Mouse (Mus musculus): ENCODE data around the gene Lrrc75a. TPM values are rescaled to one million over a fixed set of nuclear protein-coding genes. Genes with fewer than 3 reads are reported as not detected.
"Not testable (repeated sequence)": the region's sequence is repeated elsewhere in the genome, so short reads cannot be mapped to it uniquely, and the experiment has no call there.

The Lrrc75a gene
- polyA plus RNA-seq, 1 experiment: not detected

DNA sequence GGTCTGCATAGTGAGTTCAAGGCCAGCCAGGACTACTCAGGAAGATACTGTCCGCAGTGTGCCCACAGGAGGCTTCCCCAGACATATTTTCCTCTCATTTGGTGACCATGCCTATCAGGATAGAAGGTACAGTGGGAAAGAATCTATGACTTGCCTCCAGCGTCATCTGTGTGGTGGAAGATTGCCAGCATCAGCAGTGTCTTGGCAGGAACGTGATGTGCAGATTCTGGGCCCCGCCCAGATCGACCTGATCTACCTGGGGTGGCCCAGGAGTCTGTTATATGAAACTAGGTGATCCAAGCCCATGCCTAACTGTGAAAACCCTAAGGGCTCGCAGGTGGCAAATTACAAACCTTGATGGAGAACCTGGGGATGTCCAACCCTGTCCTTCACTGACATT is 21.7 kb upstream of the Lrrc75a start:
- H3K27ac ChIP-seq (ENCODE audit: insufficient read depth, low read depth, low read length): peak overlapping the region; percentile 99
- no peak overlapping the region for H3K4me3 ChIP-seq (ENCODE audit: insufficient read depth, low read depth, low read length)
- TF ChIP-seq POLR2A (IDR thresholded peaks at IDR 0.05; ENCODE audit: insufficient read depth, low read depth, low read length) (no peak), CTCF (IDR thresholded peaks at IDR 0.05; ENCODE audit: insufficient read depth, low read depth, low read length) (no peak)

DNA sequence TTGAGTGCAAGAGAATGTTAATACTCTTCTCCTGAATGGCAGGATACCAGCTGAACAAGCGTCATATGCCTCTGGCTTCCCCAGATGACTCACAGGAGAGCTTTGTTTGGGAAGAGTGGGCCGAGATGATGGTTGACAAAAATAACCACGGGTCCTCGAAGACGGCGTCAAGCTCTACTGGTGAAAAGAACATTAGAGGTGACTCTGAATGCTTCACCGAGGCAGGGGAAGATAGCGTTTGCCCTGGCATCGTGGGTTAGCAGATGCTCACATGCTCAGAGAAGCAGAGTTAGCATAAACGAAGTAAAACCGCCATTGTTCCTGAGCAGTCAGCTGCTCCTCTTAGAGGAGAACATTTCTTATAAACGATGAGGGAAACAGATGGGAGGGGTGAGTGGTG is 21.1 kb upstream of the Lrrc75a start:
- Histone ChIP-seq H3K4me1 (ENCODE audit: control insufficient read depth, insufficient read depth, low read length) (peaks cover 9% of the 10 kb centered on the region), H3K4me3 (ENCODE audit: insufficient read depth, low read depth, low read length) (0 out of 2 replicates have a peak overlapping the region, but pooled peaks have one; percentile 14), H3K27ac (ENCODE audit: insufficient read depth, low read depth, low read length) (peak overlapping the region; percentile 99)
- no peak for TF ChIP-seq POLR2A (IDR thresholded peaks at IDR 0.05; ENCODE audit: insufficient read depth, low read depth, low read length)
- TF ChIP-seq CTCF (IDR thresholded peaks at IDR 0.05; ENCODE audit: insufficient read depth, low read depth, low read length): no peak
- WGBS: 7% methylated on average over 12 of the region's 12 CpGs

More for the DNA sequence above, 21.7 kb upstream of the Lrrc75a start:
- H3K4me1 ChIP-seq (ENCODE audit: control insufficient read depth, insufficient read depth, low read length): peaks cover 9% of the 10 kb centered on the region
- WGBS: 67% methylated on average over 6 of the region's 6 CpGs

DNA sequence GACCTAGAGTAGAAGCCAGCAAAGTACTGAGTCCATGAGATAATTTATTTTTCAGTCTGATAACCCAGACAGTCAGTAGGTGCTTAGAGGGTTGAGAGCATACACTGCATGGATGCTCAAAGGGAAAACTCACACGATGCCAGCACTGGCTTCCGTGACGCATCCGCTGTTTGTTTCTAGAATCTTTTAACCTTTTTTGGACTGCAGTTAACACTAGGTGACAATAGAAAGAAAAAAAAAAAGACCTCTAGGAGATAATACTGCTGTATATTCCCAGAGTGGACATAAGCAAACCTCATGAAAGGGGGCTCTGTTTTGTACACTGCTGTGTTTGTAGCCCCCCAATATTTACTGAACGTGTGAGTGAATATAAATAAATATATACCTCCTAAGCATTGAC is 20.7 kb upstream of the Lrrc75a start:
- no peak for TF ChIP-seq CTCF (IDR thresholded peaks at IDR 0.05; ENCODE audit: insufficient read depth, low read depth, low read length)
- no peak for TF ChIP-seq POLR2A (IDR thresholded peaks at IDR 0.05; ENCODE audit: insufficient read depth, low read depth, low read length)
- no peak overlapping the region for H3K4me3 ChIP-seq (ENCODE audit: insufficient read depth, low read depth, low read length)
- 42% methylated on average over 5 of the region's 5 CpGs for WGBS
- H3K4me1 ChIP-seq (ENCODE audit: control insufficient read depth, insufficient read depth, low read length): peaks cover 9% of the 10 kb centered on the region
- H3K27ac ChIP-seq (ENCODE audit: insufficient read depth, low read depth, low read length): peak overlapping the region; percentile 59

DNA sequence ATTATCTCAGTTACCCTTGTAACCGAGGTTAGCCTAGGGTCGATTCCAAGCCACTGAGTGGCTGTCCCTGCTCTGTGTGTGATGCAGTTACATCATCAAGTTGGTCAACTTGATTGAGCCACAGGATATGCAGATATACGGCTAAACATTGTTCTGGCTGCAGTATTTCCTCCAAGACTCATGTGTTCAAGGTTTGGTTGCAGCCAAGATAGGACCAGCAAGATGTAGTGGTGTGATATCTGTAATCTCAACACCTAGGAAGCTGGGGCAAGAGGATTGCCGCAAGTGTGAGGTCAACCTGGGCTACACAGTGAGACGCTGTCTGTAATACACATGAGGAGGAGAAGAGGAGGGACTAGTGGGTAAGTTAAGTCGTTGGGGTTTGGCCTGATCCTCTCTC is 15.9 kb upstream of the Lrrc75a start:
- no peak overlapping the region for H3K4me3 ChIP-seq (ENCODE audit: insufficient read depth, low read depth, low read length)
- 87% methylated on average over 6 of the region's 6 CpGs for WGBS

DNA sequence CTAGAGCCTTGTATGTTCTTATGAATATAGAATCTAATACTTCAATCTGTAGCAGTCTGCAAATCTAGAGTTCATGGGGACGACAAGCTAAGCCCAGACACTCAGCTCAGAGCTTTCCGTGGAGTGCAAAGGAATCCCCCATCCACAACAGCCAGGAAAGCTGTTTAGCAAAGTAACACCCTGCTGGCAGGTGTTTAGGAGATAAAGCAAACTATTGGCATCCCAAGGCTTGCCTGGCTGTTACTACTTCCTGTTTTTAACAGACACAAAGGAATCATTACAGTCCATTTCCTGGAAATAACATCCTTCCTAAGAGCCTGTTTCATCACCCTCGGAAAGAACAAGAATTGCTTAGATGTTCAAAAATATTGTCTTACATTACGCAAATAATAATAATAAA is 12.6 kb upstream of the Lrrc75a start:
- no peaks in the 10 kb centered on the region for H3K4me1 ChIP-seq (ENCODE audit: control insufficient read depth, insufficient read depth, low read length)
- TF ChIP-seq POLR2A (IDR thresholded peaks at IDR 0.05; ENCODE audit: insufficient read depth, low read depth, low read length): no peak
- TF ChIP-seq CTCF (IDR thresholded peaks at IDR 0.05; ENCODE audit: insufficient read depth, low read depth, low read length): no peak
- H3K4me3 ChIP-seq (ENCODE audit: insufficient read depth, low read depth, low read length): no peak overlapping the region
- WGBS: 52% methylated on average over 4 of the region's 4 CpGs
- no peak overlapping the region for H3K27ac ChIP-seq (ENCODE audit: insufficient read depth, low read depth, low read length)

More for the DNA sequence above, 15.9 kb upstream of the Lrrc75a start:
- Histone ChIP-seq H3K4me1 (ENCODE audit: control insufficient read depth, insufficient read depth, low read length) (no peaks in the 10 kb centered on the region), H3K27ac (ENCODE audit: insufficient read depth, low read depth, low read length) (no peak overlapping the region)
- TF ChIP-seq CTCF (IDR thresholded peaks at IDR 0.05; ENCODE audit: insufficient read depth, low read depth, low read length) (no peak), POLR2A (IDR thresholded peaks at IDR 0.05; ENCODE audit: insufficient read depth, low read depth, low read length) (no peak)

DNA sequence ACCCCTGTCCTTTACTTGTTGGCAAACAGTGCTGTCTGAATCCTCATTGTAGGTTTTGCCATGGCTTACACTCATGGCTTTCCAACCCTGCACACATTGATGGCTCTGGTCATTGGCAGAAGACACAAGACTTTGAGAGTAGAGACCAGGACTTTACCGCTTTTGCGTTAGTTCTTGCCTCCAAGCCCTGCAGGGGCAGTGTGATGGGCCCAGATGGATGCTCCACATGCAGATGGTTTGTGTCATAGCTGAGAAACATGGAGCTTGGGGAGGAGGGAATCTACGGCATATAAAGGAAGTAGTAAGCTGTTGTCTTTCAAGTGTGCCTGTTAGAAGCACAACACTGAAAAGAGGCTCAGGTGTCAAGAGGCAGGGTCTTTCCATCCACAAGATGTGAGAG is 3.8 kb upstream of the Lrrc75a start:
- no peak overlapping the region for H3K27ac ChIP-seq (ENCODE audit: insufficient read depth, low read depth, low read length)
- WGBS: 94% methylated on average over 3 of the region's 3 CpGs
- H3K4me3 ChIP-seq (ENCODE audit: insufficient read depth, low read depth, low read length): no peak overlapping the region
- TF ChIP-seq POLR2A (IDR thresholded peaks at IDR 0.05; ENCODE audit: insufficient read depth, low read depth, low read length) (no peak), CTCF (IDR thresholded peaks at IDR 0.05; ENCODE audit: insufficient read depth, low read depth, low read length) (no peak)
- H3K4me1 ChIP-seq (ENCODE audit: control insufficient read depth, insufficient read depth, low read length): peaks cover 9% of the 10 kb centered on the region

DNA sequence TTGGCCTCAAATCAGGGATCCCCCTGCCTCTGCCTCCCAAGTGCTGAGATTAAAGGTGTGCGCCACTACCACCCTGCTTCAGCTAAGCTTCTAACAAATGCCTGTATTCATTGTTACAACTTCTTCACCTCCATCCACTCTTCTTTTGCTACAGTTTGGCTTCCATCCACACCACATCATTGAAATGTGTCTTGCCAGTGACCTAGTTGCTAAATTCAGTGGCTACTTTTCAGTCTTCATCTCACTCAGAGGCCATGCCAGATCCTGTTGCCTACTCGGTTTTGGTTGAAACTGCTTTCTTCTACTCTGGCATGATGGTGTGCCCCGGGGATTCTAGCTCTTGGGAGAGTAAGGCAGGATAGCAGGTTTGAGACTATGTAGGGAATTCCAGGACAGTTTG is 3.2 kb upstream of the Lrrc75a start:
- Histone ChIP-seq H3K27ac (ENCODE audit: insufficient read depth, low read depth, low read length) (no peak overlapping the region), H3K4me1 (ENCODE audit: control insufficient read depth, insufficient read depth, low read length) (peaks cover 9% of the 10 kb centered on the region), H3K4me3 (ENCODE audit: insufficient read depth, low read depth, low read length) (no peak overlapping the region)
- 69% methylated on average over 3 of the region's 3 CpGs for WGBS
- TF ChIP-seq POLR2A (IDR thresholded peaks at IDR 0.05; ENCODE audit: insufficient read depth, low read depth, low read length): no peak
- no peak for TF ChIP-seq CTCF (IDR thresholded peaks at IDR 0.05; ENCODE audit: insufficient read depth, low read depth, low read length)

DNA sequence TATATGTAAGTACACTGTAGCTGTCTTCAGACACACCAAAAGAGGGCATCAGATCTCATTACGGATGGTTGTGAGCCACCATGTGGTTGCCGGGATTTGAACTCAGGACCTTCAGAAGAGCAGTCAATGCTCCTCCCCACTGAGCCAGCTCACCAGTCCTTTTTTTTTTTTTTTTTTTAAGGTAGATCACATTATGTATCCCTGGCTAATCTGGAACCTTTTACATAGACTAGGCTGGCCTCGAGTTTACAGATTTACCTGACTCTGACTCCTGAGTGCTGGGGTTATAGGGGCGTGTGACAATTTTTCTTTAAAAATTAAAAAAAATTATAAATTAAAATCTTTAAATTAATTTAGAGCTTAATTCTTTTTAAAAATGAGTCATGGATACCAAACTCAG is 1.5 kb upstream of the Lrrc75a start:
- H3K4me3 ChIP-seq (ENCODE audit: insufficient read depth, low read depth, low read length); H3K27ac ChIP-seq (ENCODE audit: insufficient read depth, low read depth, low read length): not testable (repeated sequence)
- H3K4me1 ChIP-seq (ENCODE audit: control insufficient read depth, insufficient read depth, low read length): peaks cover 22% of the 10 kb centered on the region
- WGBS: 91% methylated on average over 4 of the region's 4 CpGs

DNA sequence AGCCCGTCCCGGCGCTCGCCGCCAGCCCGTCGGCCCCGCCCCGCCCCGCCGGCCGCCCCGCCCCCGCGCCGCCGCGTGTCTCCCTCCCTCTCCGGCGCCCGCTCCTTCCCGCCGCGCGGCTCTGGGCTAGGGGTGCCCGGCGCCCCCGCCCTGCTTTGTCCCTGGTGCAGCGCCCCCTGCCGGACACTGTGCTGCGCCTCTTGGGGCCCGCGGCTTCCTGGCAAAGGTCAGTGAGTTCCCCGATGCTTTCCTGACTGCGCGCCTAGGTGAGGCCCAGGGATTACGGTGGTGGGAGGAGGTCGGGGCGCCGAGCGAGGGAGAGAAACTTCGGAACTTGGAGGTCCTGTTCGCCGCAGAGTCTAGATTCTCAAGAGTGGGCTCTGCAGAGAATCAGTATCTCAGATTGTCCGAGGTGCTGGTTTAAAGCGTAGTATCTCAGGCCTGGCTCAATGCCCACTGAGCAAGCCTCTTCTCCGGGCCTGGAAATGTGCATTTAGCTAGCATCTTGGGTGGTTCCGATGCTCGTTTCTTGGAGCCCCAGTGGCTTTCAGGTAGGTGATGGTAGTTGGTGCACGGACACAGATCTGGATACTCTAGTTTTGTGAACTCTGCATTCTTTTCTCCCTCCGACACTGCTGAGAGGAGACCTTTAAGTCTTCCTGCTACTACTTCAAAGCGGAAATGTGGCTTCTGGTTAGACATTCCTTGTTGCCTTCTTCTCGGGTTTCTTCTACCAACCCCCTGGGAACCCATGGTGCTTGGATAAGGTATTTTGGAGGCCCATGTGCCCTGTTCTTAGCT is 468 bp upstream of the Lrrc75a start, which contains the start of gene Mmgt2:
Mmgt2 (plus strand) TSS at position 74 of the 801 bp plus-strand sequence.
- peak within 1 kb of the TSS; percentile 64 for H3K4me3 ChIP-seq (ENCODE audit: insufficient read depth, low read depth, low read length)
- peaks cover 26% of the 10 kb centered on the region for H3K4me1 ChIP-seq (ENCODE audit: control insufficient read depth, insufficient read depth, low read length)
- WGBS: 2% methylated on average over 43 of the region's 53 CpGs
- TF ChIP-seq POLR2A (IDR thresholded peaks at IDR 0.05; ENCODE audit: insufficient read depth, low read depth, low read length): no peak
- peak; percentile 90 for TF ChIP-seq CTCF (IDR thresholded peaks at IDR 0.05; ENCODE audit: insufficient read depth, low read depth, low read length)
- H3K27ac ChIP-seq (ENCODE audit: insufficient read depth, low read depth, low read length): peak within 1 kb of the TSS; percentile 71
